Mouse (Mus musculus) heart, embryonic 16.5 days (tissue): ENCODE measurements around the gene Prkcz. TPM values are rescaled to one million over a fixed set of nuclear protein-coding genes. Genes with fewer than 3 reads are reported as not detected.

Source experiments
- ATAC-seq: fragments of 200-750 bp; cut with Nextera tagmentation; replicated peaks from 2 replicates; pipeline ENCODE4 v1.8.0; 2017; ENCODE audit warnings: moderate number of reproducible peaks; ENCODE audit not compliant: insufficient read depth, low FRiP score; ENCODE audit errors: extremely low read depth
- H3K27ac ChIP-seq: fragments of 300-500 bp; sonication (generic); 2 replicates; pipeline ENCODE4 v1.5.1; 2014; ENCODE audit warnings: mild to moderate bottlenecking, low read length, control low read depth, moderate library complexity
- H3K27me3 ChIP-seq: fragments of 300-500 bp; sonication (generic); 2 replicates; pipeline ENCODE4 v1.6.1; 2014; ENCODE audit warnings: low read length, mixed read lengths; ENCODE audit not compliant: control insufficient read depth, insufficient read depth
- H3K36me3 ChIP-seq: fragments of 300-500 bp; sonication (generic); 2 replicates; pipeline ENCODE4 v1.6.1; 2014; ENCODE audit not compliant: control insufficient read depth, insufficient read depth
- H3K4me1 ChIP-seq: fragments of 300-500 bp; sonication (generic); 2 replicates; pipeline ENCODE4 v1.6.1; 2014; ENCODE audit warnings: low read length, mixed read lengths; ENCODE audit not compliant: control insufficient read depth, insufficient read depth
- H3K4me2 ChIP-seq: fragments of 300-500 bp; sonication (generic); 2 replicates; pipeline ENCODE4 v1.6.1; 2014; ENCODE audit warnings: low read depth, mild to moderate bottlenecking, control low read depth, low read length
- H3K4me3 ChIP-seq: fragments of 300-500 bp; sonication (generic); 2 replicates; pipeline ENCODE4 v1.5.1; 2014; ENCODE audit warnings: mild to moderate bottlenecking, control low read depth, low read length
- H3K9ac ChIP-seq: fragments of 300-500 bp; sonication (generic); 2 replicates; pipeline ENCODE4 v1.6.1; 2014; ENCODE audit warnings: low read length, control low read depth
- H3K9me3 ChIP-seq: fragments of 300-500 bp; sonication (generic); replicated peaks from 2 replicates; pipeline ENCODE4 v1.6.1; 2016; ENCODE audit warnings: low read length; ENCODE audit not compliant: control insufficient read depth
- WGBS: fragments of 180-500 bp; shearing (Covaris S2); extraction: QIAGEN DNeasy Blood & Tissue Kit; methylation state at CpG from one replicate; pipeline ENCODE4 v1.1.7; 2014; 5-methylcytosine and 5-hydroxymethylcytosine counted together
- polyA plus RNA-seq: library from polyadenylated mRNA; unstranded; fragments of >200 nt; fragmentation: Nextera tagmentation; extraction: Ambion mirVana; gene quantifications from 2 replicates; pipeline ENCODE4 v1.2.1, GENCODE M21; 2015

Prkcz gene
- polyA plus RNA-seq, 1 experiment from 2014 or later: 6.1 TPM

DNA sequence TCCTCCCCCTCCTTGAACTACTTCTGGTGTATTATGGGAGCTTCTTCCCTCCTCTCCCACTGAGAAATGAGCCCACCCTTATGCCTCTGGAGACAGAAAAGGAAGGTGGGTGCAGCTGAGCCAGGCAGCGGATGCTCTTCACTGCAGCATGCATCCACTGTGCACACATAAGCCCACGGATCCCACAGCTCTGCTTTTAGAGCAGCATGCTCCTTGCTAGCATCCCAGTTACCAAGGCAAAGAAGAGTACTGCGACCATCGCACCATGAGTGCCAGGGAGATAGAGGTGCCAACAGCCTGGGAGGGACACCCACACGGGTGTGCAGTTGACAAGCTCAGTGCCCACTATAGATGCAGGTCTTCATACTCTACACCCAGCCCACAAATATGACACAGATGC lies 34.3 kb upstream of the Prkcz start:
- Histone ChIP-seq H3K4me2 (no peak overlapping the region), H3K27ac (no peak overlapping the region), H3K36me3 (no peaks in the 10 kb centered on the region), H3K27me3 (peaks cover 35% of the 10 kb centered on the region), H3K9me3 (no peaks in the 10 kb centered on the region), H3K4me1 (no peaks in the 10 kb centered on the region; the same call in 1 of the 2 replicates), H3K9ac (no peak overlapping the region), H3K4me3 (no peak overlapping the region)
- WGBS: 91% methylated on average over 5 of the region's 5 CpGs
- ATAC-seq: no peak

DNA sequence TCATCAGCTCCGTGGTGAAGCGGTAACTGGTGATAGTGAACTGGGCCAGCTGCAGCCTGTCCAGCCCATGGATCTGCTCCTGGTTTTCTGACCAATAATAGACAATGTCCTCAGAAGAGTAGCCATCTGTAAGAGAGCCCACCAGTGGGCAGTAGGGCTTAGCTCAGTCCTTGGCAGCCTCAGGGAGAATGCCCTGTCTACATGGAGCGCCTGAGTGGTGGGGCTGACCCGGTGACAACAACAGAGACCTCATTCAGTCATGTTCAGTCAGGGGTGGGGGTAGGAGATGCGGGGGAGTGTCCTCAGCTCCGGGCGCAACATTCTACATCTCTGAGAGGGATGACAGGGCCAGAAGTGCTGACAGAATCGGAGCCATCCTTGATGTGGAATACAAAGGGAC lies 26.0 kb upstream of the Prkcz start:
- Histone ChIP-seq H3K36me3 (no peaks in the 10 kb centered on the region), H3K9ac (no peak overlapping the region), H3K4me3 (no peak overlapping the region), H3K27me3 (0 out of 2 replicates have a peak, but pooled peaks cover 3% of the 10 kb centered on the region), H3K9me3 (no peaks in the 10 kb centered on the region), H3K27ac (no peak overlapping the region), H3K4me2 (no peak overlapping the region), H3K4me1 (no peaks in the 10 kb centered on the region)
- no peak for ATAC-seq
- 76% methylated on average over 8 of the region's 8 CpGs for WGBS

DNA sequence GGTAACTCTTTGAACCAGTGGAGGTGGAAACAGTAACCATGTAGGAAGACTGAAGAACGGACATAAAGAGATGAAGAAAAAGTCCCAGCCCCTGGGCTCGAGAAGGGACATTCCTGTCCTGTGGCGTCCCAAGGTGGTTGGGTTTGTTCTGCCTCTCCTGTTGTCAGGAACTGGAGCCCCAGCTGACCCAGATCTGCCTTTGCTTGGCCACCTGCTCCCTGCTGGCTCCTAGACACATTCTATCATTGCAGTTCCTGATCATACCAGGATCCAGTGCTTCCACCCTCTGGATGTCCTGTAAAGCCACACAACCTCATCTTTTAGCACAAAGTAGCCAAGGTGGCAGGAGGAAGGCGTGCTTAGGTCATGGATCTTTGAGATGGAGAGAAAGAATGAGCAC lies 22.2 kb upstream of the Prkcz start:
- Histone ChIP-seq H3K9ac (no peak overlapping the region), H3K27me3 (peaks cover 7% of the 10 kb centered on the region), H3K9me3 (no peaks in the 10 kb centered on the region), H3K4me2 (no peak overlapping the region), H3K36me3 (no peaks in the 10 kb centered on the region), H3K27ac (no peak overlapping the region), H3K4me1 (no peaks in the 10 kb centered on the region), H3K4me3 (no peak overlapping the region)
- ATAC-seq: no peak
- 58% methylated on average over 4 of the region's 4 CpGs for WGBS

DNA sequence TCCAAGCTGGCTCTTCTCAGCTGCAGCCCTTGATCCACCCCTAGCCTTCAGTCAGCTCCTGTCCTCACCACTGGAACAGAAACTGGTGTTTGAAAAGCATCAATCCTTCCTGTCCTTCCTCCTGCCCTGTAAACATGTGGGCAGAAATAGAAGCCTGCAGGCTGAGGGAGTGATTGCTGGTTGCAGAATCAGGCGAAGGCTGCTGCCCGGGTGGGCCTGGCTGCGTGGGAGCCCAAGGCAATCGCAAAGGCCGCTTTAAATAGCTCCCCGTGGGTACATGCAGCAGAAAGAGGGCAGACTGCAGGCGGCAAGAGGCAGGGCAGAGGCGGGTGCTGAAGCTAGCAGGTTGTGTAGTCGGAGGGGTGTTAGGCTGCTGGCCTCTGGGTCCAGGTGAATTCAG lies 21.6 kb upstream of the Prkcz start:
- ATAC-seq: no peak
- 35% methylated on average over 9 of the region's 9 CpGs for WGBS
- no peaks in the 10 kb centered on the region for H3K4me1 ChIP-seq

DNA sequence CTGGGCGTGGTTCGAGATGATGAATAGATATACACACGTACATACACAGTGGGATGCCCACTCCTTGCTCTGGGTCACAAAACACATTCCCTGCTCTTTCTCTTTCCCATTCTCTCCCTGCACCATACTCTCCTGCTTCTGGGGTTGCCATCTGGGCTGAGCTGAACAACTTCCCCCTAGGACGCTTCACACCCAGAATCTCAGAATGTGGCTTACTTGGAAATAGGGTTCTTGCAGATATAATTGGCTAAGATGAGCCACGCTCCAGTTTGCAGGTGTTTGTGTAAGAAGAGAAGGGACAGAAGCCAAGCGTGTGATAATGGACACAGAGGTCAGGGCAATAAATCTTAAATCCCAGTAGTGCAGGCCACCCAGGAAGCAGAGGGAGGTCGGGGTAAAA lies 20.8 kb upstream of the Prkcz start:
- no peak overlapping the region for H3K27ac ChIP-seq
- H3K27me3 ChIP-seq: peaks cover 11% of the 10 kb centered on the region
- no peaks in the 10 kb centered on the region for H3K36me3 ChIP-seq
- H3K9me3 ChIP-seq: no peaks in the 10 kb centered on the region
- H3K9ac ChIP-seq: no peak overlapping the region
- ATAC-seq: no peak
- WGBS: 60% methylated on average over 7 of the region's 7 CpGs
- no peak overlapping the region for H3K4me2 ChIP-seq
- no peaks in the 10 kb centered on the region for H3K4me1 ChIP-seq
- H3K4me3 ChIP-seq: no peak overlapping the region

More for the DNA sequence above, 21.6 kb upstream of the Prkcz start:
- H3K27ac ChIP-seq: no peak overlapping the region
- no peaks in the 10 kb centered on the region for H3K36me3 ChIP-seq
- H3K9me3 ChIP-seq: no peaks in the 10 kb centered on the region
- no peak overlapping the region for H3K4me2 ChIP-seq
- peaks cover 11% of the 10 kb centered on the region for H3K27me3 ChIP-seq
- H3K9ac ChIP-seq: no peak overlapping the region
- no peak overlapping the region for H3K4me3 ChIP-seq

DNA sequence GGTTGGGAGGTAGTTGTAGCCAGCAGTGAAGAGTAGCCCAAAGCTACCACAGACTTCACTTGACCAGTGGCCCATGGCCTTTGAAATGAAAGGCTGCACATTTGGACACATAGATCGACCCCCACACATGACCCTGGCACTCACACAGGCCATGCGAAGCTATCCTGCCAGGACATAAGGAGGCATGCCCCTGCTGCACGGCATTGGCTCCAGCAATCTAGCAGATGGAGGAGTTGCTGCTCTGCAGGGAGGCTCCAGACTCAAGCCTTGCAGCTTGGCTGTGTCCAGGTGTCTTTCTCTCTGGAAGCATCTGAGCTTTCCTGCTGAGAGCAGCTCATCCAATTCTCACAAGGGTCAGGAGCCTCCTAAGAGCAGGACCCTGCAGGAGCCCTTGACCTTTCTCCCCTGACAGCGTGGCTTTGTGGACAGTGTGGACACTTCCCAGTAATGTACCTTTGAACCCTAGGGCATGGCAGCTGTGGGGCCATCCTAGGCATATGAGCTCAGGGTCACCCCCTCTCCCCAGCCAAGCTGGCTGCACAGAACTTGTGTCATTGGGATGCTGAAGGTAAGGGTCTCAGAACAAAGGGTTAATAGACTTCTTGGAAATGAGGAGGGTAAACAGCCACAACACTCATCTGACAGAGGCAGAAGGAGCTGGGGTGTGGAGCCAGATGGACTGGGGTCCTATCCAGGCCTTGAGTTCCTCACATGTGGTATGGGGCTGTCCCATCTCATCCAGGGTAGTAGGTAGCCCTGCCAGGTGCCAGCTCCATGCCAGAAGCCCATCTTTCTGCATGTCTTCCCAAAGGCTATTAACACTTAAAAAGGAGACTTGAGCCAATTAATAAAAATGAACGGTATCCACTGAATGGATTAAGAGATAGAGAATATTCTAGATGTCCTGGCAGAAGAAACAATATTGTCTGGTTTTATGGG lies 10.9 kb upstream of the Prkcz start:
- 67% methylated on average over 5 of the region's 5 CpGs for WGBS
- H3K4me3 ChIP-seq: no peak overlapping the region
- ATAC-seq: no peak

DNA sequence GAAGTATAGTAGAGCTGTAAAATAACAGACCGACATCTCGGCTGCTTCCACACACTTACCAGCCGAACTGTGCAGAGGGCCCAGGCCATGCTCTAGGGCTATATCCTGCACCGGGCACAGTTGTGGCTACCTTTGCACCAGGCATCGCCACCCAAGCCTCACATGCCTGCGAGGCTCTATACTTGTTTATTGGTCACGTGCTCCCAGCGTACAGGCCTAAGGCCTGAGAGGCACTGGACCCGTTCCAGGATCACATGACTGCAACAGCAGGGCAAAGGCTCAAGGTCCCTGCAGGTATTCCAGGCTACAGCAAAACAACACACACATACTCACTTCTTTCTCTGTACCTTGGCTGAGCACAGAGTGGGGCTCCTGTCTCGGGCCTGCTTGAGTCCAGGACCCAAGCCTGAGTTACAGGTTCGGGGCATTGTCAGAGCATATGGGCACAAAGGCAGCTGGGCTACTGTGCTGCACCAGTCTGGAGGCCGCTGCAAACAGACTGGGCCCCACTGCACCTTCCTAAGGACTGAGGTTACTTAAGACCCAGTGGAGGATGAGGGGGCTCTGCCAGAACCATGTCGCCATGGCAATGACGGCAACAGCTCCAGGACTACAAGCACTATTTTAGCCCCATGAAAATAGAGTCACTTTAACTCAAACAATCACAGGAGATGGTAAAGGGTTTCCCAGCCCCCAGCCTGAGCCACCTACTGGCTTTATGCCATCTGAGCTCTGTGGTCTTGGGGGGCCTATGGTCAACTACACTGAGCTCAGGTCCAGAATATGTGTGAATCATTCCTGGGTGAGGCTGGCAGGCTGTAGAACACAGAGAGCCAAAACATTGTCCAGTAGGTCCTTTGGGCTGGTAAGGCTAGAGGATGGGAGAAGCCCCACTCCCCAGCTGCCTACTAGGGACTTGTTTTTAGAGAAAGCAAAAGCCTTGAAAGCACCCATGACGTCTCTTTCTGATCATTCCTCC lies 9.9 kb upstream of the Prkcz start:
- no peak for ATAC-seq
- Histone ChIP-seq H3K36me3 (no peaks in the 10 kb centered on the region), H3K9ac (no peak overlapping the region), H3K9me3 (no peaks in the 10 kb centered on the region), H3K4me3 (no peak overlapping the region), H3K4me1 (no peaks in the 10 kb centered on the region), H3K27me3 (peaks cover 6% of the 10 kb centered on the region), H3K27ac (no peak overlapping the region), H3K4me2 (no peak overlapping the region)
- WGBS: 77% methylated on average over 15 of the region's 15 CpGs

More for the DNA sequence above, 10.9 kb upstream of the Prkcz start:
- Histone ChIP-seq H3K36me3 (no peaks in the 10 kb centered on the region), H3K27me3 (peaks cover 3% of the 10 kb centered on the region), H3K9me3 (no peaks in the 10 kb centered on the region), H3K27ac (no peak overlapping the region), H3K4me1 (no peaks in the 10 kb centered on the region), H3K4me2 (no peak overlapping the region), H3K9ac (no peak overlapping the region)

DNA sequence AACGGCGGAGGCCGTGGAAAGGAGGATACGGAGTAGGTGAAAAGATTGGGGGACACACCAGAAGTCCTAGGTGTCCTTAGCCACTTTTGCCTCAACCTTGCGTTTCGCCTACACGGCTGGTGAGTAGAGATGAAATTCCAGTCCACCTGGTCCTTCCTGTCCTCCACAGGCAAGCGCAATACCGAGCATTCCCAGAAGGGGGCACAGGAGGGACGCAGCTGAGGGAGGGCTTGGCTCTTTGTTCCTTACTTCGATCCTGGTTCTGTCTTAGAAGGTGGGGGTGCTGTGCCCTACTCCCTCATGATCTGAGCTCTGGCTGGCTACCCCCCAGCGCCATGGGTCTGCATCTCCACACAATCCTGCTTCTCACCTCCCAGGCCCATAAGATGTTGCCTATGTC lies 7.5 kb upstream of the Prkcz start:
- Histone ChIP-seq H3K9ac (no peak overlapping the region), H3K4me2 (no peak overlapping the region), H3K27me3 (peaks cover 14% of the 10 kb centered on the region), H3K27ac (no peak overlapping the region), H3K4me3 (no peak overlapping the region), H3K9me3 (no peaks in the 10 kb centered on the region), H3K36me3 (no peaks in the 10 kb centered on the region), H3K4me1 (no peaks in the 10 kb centered on the region)
- WGBS: 23% methylated on average over 12 of the region's 12 CpGs
- no peak for ATAC-seq

DNA sequence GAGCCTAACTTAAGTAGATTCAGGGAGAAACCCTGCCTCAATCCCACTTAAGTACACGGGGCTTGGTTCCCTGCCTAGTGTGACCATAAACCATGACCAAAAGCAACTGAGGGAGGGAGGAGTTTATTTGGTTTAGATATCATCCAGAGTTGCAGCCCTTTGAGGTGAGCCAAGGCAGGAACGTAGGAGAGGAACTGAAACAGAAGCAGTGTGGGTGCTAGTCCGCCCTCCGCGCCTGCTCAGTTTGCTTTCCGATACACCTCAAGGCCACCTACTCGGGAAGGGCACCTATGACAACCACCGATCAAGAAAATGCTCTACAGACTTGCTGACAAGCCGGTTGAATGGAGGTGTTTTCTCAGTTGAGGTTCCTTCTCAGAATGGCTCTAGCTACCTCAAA lies 6.6 kb upstream of the Prkcz start:
- Histone ChIP-seq H3K36me3 (no peaks in the 10 kb centered on the region), H3K27me3 (peaks cover 21% of the 10 kb centered on the region), H3K9ac (no peak overlapping the region), H3K4me1 (no peaks in the 10 kb centered on the region), H3K27ac (no peak overlapping the region), H3K4me2 (no peak overlapping the region), H3K9me3 (no peaks in the 10 kb centered on the region), H3K4me3 (no peak overlapping the region)
- 78% methylated on average over 9 of the region's 9 CpGs for WGBS
- ATAC-seq: no peak
